ENCODE assay signal across 8 mouse cellular contexts in genomic region chr3:103916205-103916838, GRCm38 (mm10). TPM values are rescaled to one million over a fixed set of nuclear protein-coding genes. Genes with fewer than 3 reads are reported as not detected.
DNase-seq lines count a peak whose midpoint lies in the region; ATAC-seq and TF ChIP-seq lines count a peak whose summit lies in the region.

No protein-coding gene starts in this region.

- H3K4me3 ChIP-seq in spleen, adult 2 months (ENCODE audit: extremely low read depth, insufficient read depth, insufficient read length) = peak overlapping the region; percentile 27; the same call in 1 of the 2 replicates
- H3K4me3 ChIP-seq in embryonic facial prominence, embryonic 15.5 days (replicated peaks) = peak overlapping the region; percentile 23
- peak overlapping the region; percentile 97 for H3K4me3 ChIP-seq in intestine, embryonic 14.5 days (ENCODE audit: low read depth, low read length)
- peak overlapping the region; percentile 28 for H3K4me3 ChIP-seq in midbrain, embryonic 15.5 days

- no peaks in the 10 kb centered on the region for H3K4me1 ChIP-seq in spleen, adult 2 months (ENCODE audit: control insufficient read depth, insufficient read depth, insufficient read length)
- H3K4me1 ChIP-seq in embryonic facial prominence, embryonic 15.5 days = peaks cover 10% of the 10 kb centered on the region
- peaks cover 13% of the 10 kb centered on the region for H3K4me1 ChIP-seq in intestine, embryonic 14.5 days (replicated peaks; ENCODE audit: control insufficient read depth, insufficient read depth, low read length)
- H3K4me1 ChIP-seq in midbrain, embryonic 15.5 days = peaks cover 21% of the 10 kb centered on the region

- H3K27me3 ChIP-seq in spleen, adult 2 months (ENCODE audit: control insufficient read depth, insufficient read depth, low read length) = no peaks in the 10 kb centered on the region
- H3K27me3 ChIP-seq in embryonic facial prominence, embryonic 15.5 days = no peaks in the 10 kb centered on the region
- H3K27me3 ChIP-seq in intestine, embryonic 14.5 days (replicated peaks; ENCODE audit: control insufficient read depth, insufficient read depth, low read length) = no peaks in the 10 kb centered on the region
- no peaks in the 10 kb centered on the region for H3K27me3 ChIP-seq in midbrain, embryonic 15.5 days (replicated peaks)

- DNase-seq in spleen, adult 2 months (ENCODE audit: low read depth in 1 of 2, low spot score in 2 of 2) = peak in 1 of 2 experiments; percentile 47
- no peak for DNase-seq in spleen, postnatal 4 days (ENCODE audit: low spot score in 2 of 2)
- no peak for DNase-seq in intestine, embryonic 14.5 days (ENCODE audit: low spot score)
- DNase-seq in retina, embryonic 14.5 days (ENCODE audit: low spot score) = no peak
- no peak for DNase-seq in cerebellum, postnatal 25 days
- no peak for DNase-seq in ovary, postnatal 10 days (ENCODE audit: low spot score)

- no peak overlapping the region for H3K27ac ChIP-seq in spleen, adult 2 months (ENCODE audit: insufficient read depth, low read length)
- no peak overlapping the region for H3K27ac ChIP-seq in embryonic facial prominence, embryonic 15.5 days (replicated peaks)
- no peak overlapping the region for H3K27ac ChIP-seq in intestine, embryonic 14.5 days (ENCODE audit: low read depth)
- H3K27ac ChIP-seq in midbrain, embryonic 15.5 days = no peak overlapping the region

- no peak for TF ChIP-seq POLR2A in spleen, adult 2 months (IDR thresholded peaks at IDR 0.05; ENCODE audit: low read depth, low read length)

- 1% methylated on average over 5 of the region's 5 CpGs for WGBS in spleen, adult 2 months
- WGBS in embryonic facial prominence, embryonic 15.5 days = 29% methylated on average over 5 of the region's 5 CpGs
- WGBS in intestine, embryonic 14.5 days = 29% methylated on average over 5 of the region's 5 CpGs
- 44% methylated on average over 5 of the region's 5 CpGs for WGBS in midbrain, embryonic 15.5 days

- H3K9me3 ChIP-seq in embryonic facial prominence, embryonic 15.5 days (replicated peaks) = no peaks in the 10 kb centered on the region
- no peaks in the 10 kb centered on the region for H3K9me3 ChIP-seq in intestine, embryonic 14.5 days (ENCODE audit: control insufficient read depth, low read length)
- H3K9me3 ChIP-seq in midbrain, embryonic 15.5 days = no peaks in the 10 kb centered on the region

- no peak for ATAC-seq in embryonic facial prominence, embryonic 15.5 days (ENCODE audit: insufficient number of reproducible peaks, low FRiP score, low TSS enrichment, low read depth)
- ATAC-seq in intestine, embryonic 14.5 days (replicated peaks; ENCODE audit: low FRiP score, low TSS enrichment, low read depth) = no peak
- ATAC-seq in midbrain, embryonic 15.5 days (replicated peaks) = no peak

- no peak overlapping the region for H3K9ac ChIP-seq in embryonic facial prominence, embryonic 15.5 days
- H3K9ac ChIP-seq in intestine, embryonic 14.5 days (ENCODE audit: low read length) = 0 out of 2 replicates have a peak overlapping the region, but pooled peaks have one; percentile 1
- peak overlapping the region; percentile 7; the same call in 1 of the 2 replicates for H3K9ac ChIP-seq in midbrain, embryonic 15.5 days

- H3K36me3 ChIP-seq in spleen, adult 2 months (ENCODE audit: control insufficient read depth, insufficient read depth, low read length) = no peaks in the 10 kb centered on the region; the same call in 1 of the 2 replicates
- no peaks in the 10 kb centered on the region for H3K36me3 ChIP-seq in embryonic facial prominence, embryonic 15.5 days
- no peaks in the 10 kb centered on the region for H3K36me3 ChIP-seq in intestine, embryonic 14.5 days (ENCODE audit: control insufficient read depth, insufficient read depth, low read length)
- no peaks in the 10 kb centered on the region for H3K36me3 ChIP-seq in midbrain, embryonic 15.5 days (replicated peaks)

- no peak for TF ChIP-seq CTCF in spleen, adult 2 months (IDR thresholded peaks at IDR 0.05; ENCODE audit: extremely low read depth, insufficient read depth, insufficient read length, insufficient replicate concordance)

- H3K4me2 ChIP-seq in embryonic facial prominence, embryonic 15.5 days (replicated peaks) = peak overlapping the region; percentile 75
- H3K4me2 ChIP-seq in intestine, embryonic 14.5 days (ENCODE audit: low read length) = peak overlapping the region; percentile 86
- peak overlapping the region; percentile 67 for H3K4me2 ChIP-seq in midbrain, embryonic 15.5 days

RNA-seq across cellular contexts. Expression of gene Rsbn1, which starts 2.4 kb away (rescaled TPM):
- 3.5 and 5.2 TPM in 2 replicates for polyA plus RNA-seq in spleen, adult 2 months (2012; rRNA removed)
- polyA plus RNA-seq in embryonic facial prominence, embryonic 15.5 days (2015; fragmentation: Nextera tagmentation; extraction: Ambion mirVana) = 11.6 and 12.3 TPM in 2 replicates
- polyA plus RNA-seq in intestine, embryonic 14.5 days (2014; fragmentation: Nextera tagmentation; extraction: Ambion mirVana) = 11.9 and 12.4 TPM in 2 replicates
- polyA plus RNA-seq in midbrain, embryonic 15.5 days (2015; fragmentation: Nextera tagmentation; extraction: Ambion mirVana) = 22.8 and 23.0 TPM in 2 replicates

RNA-seq across cellular contexts. Expression of gene Phtf1, which starts 51.6 kb away (rescaled TPM):
- 4.1 and 5.6 TPM in 2 replicates for polyA plus RNA-seq in spleen, adult 2 months (2012; rRNA removed)
- 36.0 and 37.5 TPM in 2 replicates for polyA plus RNA-seq in embryonic facial prominence, embryonic 15.5 days (2015; fragmentation: Nextera tagmentation; extraction: Ambion mirVana)
- polyA plus RNA-seq in intestine, embryonic 14.5 days (2014; fragmentation: Nextera tagmentation; extraction: Ambion mirVana) = 27.5 and 30.3 TPM in 2 replicates
- polyA plus RNA-seq in midbrain, embryonic 15.5 days (2015; fragmentation: Nextera tagmentation; extraction: Ambion mirVana) = 25.0 and 26.2 TPM in 2 replicates

RNA-seq across cellular contexts. Expression of gene Ptpn22, which starts 56.7 kb away (rescaled TPM):
- 23.8 and 27.3 TPM in 2 replicates for polyA plus RNA-seq in spleen, adult 2 months (2012; rRNA removed)
- polyA plus RNA-seq in embryonic facial prominence, embryonic 15.5 days (2015; fragmentation: Nextera tagmentation; extraction: Ambion mirVana) = 1.3 and 1.8 TPM in 2 replicates
- polyA plus RNA-seq in intestine, embryonic 14.5 days (2014; fragmentation: Nextera tagmentation; extraction: Ambion mirVana) = 0.72 and 0.81 TPM in 2 replicates
- 0.22 and 0.51 TPM in 2 replicates for polyA plus RNA-seq in midbrain, embryonic 15.5 days (2015; fragmentation: Nextera tagmentation; extraction: Ambion mirVana)

Comparison
In these comparisons a context has a peak if more than half of its experiments do, and no peak if none do; other contexts are left out.
1. H3K4me3 ChIP-seq: peak in every context shown above with its lines; median percentile 97 in intestine, embryonic 14.5 days; 28 in midbrain, embryonic 15.5 days; 27 in spleen, adult 2 months; 23 in embryonic facial prominence, embryonic 15.5 days.